Mouse (Mus musculus) inflammation-experienced regulatory T-cells, adult 6 months (primary cell): Measurements from ENCODE around the gene Map3k11. TPM values are rescaled to one million over a fixed set of nuclear protein-coding genes. Genes with fewer than 3 reads are reported as not detected.

Experiments used
- ATAC-seq: one replicate; pipeline ENCODE4 v1.8.0; 2017
- polyA plus RNA-seq, 3 experiments: library from polyadenylated mRNA; unstranded; fragments of 100-300 nt; shearing (Covaris generic); gene quantifications; one replicate each; pipeline ENCODE4 v1.2.1; 2017

Gene Map3k11
- polyA plus RNA-seq, 3 experiments from 2014 or later: 6.6 to 8.7 (median 7.8) TPM

DNA sequence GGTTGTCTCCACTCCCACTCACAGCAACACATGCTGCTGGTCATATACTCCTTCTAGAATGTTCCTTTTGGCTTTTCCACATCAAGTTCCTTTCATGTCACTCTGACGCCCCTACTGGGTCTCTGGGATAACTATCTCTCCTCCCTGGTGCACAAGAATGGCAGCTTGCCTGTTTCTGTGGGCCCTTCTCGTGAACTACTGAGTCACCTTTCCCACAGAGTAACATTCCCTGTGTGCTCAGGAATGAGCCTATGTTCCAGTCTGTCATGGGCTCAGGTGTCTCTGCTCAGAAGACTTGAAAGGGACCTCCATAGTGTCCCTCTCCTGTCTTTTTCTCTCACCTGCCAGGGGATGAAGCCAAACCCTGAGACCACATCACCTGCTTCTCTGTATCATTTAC lies 50.9 kb downstream of the Map3k11 start:
- no peak for ATAC-seq

DNA sequence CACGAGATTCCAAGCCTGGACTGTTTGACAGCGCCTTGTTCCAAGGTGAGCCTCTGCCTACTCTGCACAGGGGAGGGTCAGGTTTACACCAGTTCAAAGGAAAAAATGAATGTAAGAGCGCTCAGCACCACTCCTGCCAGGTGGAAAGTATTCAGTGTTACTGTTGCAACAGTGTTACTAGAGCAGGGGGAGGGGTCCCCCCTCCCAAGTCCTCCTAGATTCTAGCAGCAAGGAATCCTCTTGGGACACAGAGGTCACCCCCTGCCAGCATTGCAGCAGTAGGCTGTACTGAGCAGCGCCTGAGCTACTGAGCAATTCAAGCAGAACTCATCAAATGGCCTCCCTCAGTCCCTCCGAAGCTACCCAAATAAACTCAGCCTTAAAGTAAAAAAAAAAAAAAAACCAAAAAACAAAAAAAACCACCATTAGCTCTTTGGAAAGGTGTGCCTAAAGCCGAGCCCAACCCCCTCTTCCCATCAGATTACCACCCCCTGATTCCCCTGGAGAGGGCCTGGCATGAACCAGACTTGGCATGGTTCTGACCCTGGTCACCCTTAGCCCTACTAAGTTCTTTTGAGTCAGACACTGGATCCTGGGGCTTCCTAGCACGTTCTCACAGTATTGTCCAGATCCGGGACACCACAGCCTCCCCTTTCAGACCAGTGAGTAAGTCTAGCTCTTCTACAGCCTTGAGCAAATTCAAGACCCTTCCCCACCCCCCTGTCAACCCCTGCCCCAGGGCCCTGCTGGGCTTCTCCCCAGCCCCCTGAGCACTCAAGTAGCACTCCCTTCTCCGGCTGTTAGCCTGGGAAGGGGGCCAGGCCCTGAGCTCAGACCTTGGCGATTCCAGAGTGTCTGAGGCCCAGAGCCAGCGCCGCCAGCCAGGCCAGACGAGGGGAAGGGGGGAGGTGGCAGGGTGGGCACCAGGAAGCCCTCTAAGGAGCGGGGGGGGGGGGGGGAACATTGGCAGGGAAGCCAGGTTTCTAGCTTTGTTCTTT lies 52.1 kb downstream of the Map3k11 start, which contains the start of gene Ltbp3:
Gene Ltbp3 (plus strand): TSS at position 585 of the 998 bp plus-strand sequence.
- ATAC-seq: no peak

DNA sequence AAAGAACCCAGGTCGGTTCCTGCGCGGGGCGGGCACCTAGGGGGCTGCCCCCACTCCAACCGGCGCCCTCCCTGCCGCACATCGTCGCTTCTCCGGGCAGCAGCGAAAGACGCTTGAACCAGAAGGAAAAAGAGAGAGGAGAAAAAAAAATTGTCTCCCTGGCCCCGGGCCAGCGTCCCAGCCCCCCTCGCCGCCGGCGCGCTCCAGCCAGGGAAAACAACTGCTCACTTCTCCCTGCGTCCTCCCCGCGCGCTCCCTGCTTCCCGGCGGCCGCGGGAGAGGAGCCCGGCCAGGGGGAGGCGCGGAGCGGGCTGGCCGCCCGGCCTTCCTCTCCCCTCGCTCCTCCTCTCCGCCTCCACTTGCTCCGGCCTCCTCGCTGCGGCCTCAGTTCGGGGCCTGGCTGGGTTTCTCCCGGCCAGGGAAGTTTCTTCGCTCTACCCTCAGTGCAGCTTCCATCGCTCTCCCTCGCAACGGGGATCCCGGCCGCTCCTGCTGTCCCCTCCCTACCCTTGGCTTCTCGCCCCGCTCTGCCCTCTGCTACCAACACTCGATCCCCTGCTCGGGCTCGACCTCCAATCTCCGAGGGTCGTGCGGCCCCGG lies 53.2 kb downstream of the Map3k11 start:
- no peak for ATAC-seq

DNA sequence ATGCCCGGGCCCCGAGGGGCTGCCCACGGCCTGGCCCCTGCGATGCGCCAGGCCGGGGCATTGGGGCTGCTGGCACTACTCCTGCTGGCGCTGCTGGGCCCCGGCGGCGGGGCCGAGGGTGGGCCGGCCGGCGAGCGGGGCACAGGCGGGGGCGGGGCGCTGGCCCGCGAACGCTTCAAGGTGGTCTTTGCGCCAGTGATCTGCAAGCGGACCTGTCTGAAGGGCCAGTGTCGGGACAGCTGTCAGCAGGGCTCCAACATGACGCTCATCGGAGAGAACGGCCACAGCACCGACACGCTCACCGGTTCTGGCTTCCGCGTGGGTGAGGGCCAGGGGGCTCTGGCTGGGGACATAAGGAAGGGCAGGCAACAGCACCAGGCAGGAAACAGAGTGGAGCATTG lies 53.7 kb downstream of the Map3k11 start:
- no peak for ATAC-seq

DNA sequence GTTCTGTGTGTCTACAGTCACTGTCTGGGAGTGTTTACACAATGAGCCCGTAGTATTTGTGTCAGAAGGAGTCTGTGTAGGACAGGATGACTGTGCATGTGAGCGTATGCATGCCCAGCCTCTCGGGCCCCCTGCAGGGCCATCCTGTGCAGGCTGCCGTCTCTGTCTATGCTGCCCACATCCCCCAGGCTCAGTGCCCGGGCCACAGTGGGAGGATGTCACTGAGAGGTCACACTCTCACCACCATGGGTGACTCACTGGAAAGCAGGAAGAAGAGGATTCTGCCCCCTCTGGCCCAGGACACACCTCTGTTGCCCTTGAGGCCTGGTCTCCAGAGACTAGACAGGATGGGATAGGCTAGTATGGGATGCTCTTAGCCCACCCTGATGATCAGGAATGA lies 55.0 kb downstream of the Map3k11 start:
- no peak for ATAC-seq

DNA sequence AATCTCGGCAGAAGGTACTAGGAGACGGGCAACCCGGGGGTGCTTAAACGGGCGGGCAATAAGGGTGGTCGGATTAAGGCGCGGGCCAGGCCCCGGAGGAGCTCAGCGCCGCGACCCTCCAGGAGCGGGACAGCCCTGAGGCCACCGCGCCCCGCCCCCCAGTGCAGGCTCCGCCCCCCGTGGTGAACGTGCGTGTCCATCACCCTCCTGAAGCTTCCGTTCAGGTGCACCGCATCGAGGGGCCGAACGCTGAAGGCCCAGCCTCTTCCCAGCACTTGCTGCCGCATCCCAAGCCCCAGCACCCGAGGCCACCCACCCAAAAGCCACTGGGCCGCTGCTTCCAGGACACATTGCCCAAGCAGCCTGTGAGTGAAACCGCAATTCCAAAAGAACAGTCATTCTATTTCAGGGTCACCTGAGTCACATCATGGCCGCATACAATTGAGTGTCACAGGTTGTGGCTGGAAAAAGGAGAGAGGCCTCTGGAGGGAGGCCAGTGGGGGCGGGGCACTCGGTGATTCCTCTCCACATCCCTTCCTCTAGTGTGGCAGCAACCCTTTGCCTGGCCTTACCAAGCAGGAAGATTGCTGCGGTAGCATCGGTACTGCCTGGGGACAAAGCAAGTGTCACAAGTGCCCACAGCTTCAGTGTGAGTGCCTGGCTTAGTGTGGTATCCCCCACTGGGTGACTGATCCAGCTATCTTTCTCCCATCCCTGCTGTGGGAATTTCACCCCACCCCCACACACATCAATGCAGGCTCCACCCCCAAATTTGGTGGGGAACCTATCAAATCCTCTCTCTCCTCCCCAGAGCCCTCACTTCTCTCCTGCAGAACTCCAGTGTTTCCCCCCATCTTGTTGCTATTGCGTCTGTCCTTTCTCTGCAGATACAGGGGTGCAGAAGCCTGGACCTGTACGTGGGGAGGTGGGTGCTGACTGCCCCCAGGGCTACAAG lies 57.5 kb downstream of the Map3k11 start:
- ATAC-seq: no peak

DNA sequence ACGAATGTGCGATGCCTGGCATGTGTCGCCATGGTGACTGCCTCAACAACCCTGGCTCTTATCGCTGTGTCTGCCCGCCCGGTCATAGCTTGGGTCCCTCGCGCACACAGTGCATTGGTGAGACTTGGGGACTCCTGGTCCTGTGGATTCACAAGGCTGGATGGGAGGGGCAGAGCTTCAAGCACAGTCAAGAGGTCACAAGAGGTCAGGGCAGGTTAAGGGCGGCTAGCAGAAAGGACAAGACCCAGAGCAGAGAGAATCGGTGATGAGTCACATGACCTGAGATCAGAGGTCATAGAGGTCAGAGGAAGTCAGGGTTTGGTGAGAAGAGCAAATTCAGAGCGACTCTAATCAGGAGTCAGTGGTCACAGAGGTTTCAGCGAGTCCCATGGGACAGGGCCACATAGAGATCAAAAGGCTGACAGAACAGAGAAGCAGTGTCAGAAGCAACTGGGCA lies 58.4 kb downstream of the Map3k11 start:
- ATAC-seq: no peak

DNA sequence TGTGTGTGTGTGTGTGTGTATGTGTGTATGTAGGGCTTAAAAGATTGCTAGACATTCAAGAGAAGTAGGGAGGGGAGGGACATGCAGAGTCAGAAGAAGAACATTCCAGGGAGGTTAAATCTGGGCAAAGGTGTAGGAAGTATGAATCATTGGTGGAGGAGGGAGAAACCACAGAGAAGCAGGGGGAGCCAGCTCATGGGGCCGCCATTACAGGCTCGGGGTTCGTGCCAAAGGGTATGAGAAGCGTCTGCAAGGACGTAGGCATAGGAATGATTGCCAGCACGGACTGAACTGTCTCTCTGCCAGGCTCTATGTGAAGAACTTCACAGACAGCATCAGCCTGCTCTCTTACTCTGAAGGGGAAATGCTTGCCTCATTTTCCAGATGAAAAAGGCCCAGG lies 60.9 kb downstream of the Map3k11 start:
- ATAC-seq: no peak

DNA sequence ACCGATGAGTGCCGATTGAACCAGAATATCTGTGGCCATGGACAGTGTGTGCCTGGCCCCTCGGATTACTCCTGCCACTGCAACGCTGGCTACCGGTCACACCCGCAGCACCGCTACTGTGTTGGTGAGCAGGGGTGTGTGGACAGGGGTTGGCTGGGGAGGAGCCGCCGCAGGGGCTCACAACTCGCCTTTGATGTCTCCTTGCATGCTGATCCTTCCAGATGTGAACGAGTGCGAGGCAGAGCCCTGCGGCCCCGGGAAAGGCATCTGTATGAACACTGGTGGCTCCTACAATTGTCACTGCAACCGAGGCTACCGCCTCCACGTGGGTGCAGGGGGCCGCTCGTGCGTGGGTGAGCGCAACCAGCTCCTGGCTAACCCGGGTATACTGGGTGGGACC lies 62.4 kb downstream of the Map3k11 start:
- no peak for ATAC-seq

DNA sequence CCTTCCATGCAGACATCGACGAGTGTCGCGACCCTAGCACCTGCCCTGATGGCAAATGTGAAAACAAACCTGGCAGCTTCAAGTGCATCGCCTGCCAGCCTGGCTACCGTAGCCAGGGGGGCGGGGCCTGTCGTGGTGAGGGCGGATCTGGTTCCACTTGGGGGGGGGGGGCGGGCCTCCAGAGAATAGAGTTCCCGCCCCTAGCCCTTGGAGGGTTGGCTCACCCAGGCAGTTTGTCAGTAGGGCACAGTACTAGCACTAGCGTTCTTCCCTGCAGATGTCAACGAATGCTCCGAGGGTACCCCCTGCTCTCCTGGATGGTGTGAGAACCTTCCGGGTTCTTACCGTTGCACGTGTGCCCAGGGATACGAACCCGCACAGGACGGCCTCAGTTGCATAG lies 63.2 kb downstream of the Map3k11 start:
- no peak for ATAC-seq

Other genes starting within 250 kb of the Map3k11 start
- not detected for gene Fosl1, start 241.2 kb upstream of the Map3k11 start, polyA plus RNA-seq
- gene Ccdc85b, start 230.8 kb upstream of the Map3k11 start, polyA plus RNA-seq: under 1 TPM; 0.47 to 0.74 (median 0.65) TPM
- 100 to 1,000 TPM in 2 of 3 experiments, 10 to 100 TPM in 1; 64.2 to 112 (median 105) TPM for gene Fibp, start 228.1 kb upstream of the Map3k11 start, polyA plus RNA-seq
- 100 to 1,000 TPM; 168 to 249 (median 216) TPM for gene Ctsw, start 220.2 kb upstream of the Map3k11 start, polyA plus RNA-seq
- gene Efemp2, start 214.8 kb upstream of the Map3k11 start, polyA plus RNA-seq: 1 to 10 TPM; 2.9 to 4.3 (median 3.8) TPM
- gene Mus81, start 200.3 kb upstream of the Map3k11 start, polyA plus RNA-seq: 10 to 100 TPM; 34.4 to 61.6 (median 36.6) TPM
- gene Cfl1, start 198.3 kb upstream of the Map3k11 start, polyA plus RNA-seq: 1,000 to 10,000 TPM; 1,933 to 3,699 (median 2,060) TPM
- gene 1700020D05Rik, start 185.0 kb upstream of the Map3k11 start, polyA plus RNA-seq: under 1 TPM; 0.44 to 0.82 (median 0.70) TPM
- 10 to 100 TPM; 11.7 to 26.7 (median 20.0) TPM for gene Snx32, start 178.2 kb upstream of the Map3k11 start, polyA plus RNA-seq
- gene Ovol1, start 128.1 kb upstream of the Map3k11 start, polyA plus RNA-seq: not detected
- 1 to 10 TPM; 5.8 to 7.4 (median 6.5) TPM for gene Ap5b1, start 120.7 kb upstream of the Map3k11 start, polyA plus RNA-seq
- gene Rnaseh2c, start 86.9 kb upstream of the Map3k11 start, polyA plus RNA-seq: 100 to 1,000 TPM in 1 of 3 experiments, 10 to 100 TPM in 2; 40.8 to 104 (median 97.1) TPM
- 10 to 100 TPM; 34.5 to 46.1 (median 42.4) TPM for gene Kat5, start 78.5 kb upstream of the Map3k11 start, polyA plus RNA-seq
- gene Rela, start 51.3 kb upstream of the Map3k11 start, polyA plus RNA-seq: 100 to 1,000 TPM in 2 of 3 experiments, 10 to 100 TPM in 1; 95.8 to 144 (median 126) TPM
- 10 to 100 TPM; 23.3 to 28.7 (median 25.0) TPM for gene Sipa1, start 25.0 kb upstream of the Map3k11 start, polyA plus RNA-seq
- gene Pcnx3, start 166 bp downstream of the Map3k11 start, polyA plus RNA-seq: 10 to 100 TPM; 14.8 to 26.0 (median 21.1) TPM
- 1 to 10 TPM; 1.5 to 5.7 (median 2.6) TPM for gene Kcnk7, start 15.6 kb downstream of the Map3k11 start, polyA plus RNA-seq
- 10 to 100 TPM; 12.5 to 43.4 (median 19.4) TPM for gene Ehbp1l1, start 37.6 kb downstream of the Map3k11 start, polyA plus RNA-seq
- 10 to 100 TPM; 13.0 to 57.6 (median 36.1) TPM for gene Fam89b, start 40.9 kb downstream of the Map3k11 start, polyA plus RNA-seq
- gene Ltbp3, start 52.2 kb downstream of the Map3k11 start, polyA plus RNA-seq: under 1 TPM in 1 of 3 experiments, not detected in 2; 0.77 TPM
- 10 to 100 TPM; 14.2 to 19.5 (median 15.4) TPM for gene Scyl1, start 82.7 kb downstream of the Map3k11 start, polyA plus RNA-seq
- gene Frmd8, start 186.5 kb downstream of the Map3k11 start, polyA plus RNA-seq: 10 to 100 TPM; 57.3 to 71.3 (median 60.1) TPM
- 10 to 100 TPM; 48.8 to 54.8 (median 54.1) TPM for gene Slc25a45, start 189.1 kb downstream of the Map3k11 start, polyA plus RNA-seq
- 1 to 10 TPM in 1 of 3 experiments, under 1 TPM in 2; 0.36 to 1.1 (median 0.66) TPM for gene Tigd3, start 205.4 kb downstream of the Map3k11 start, polyA plus RNA-seq
- 100 to 1,000 TPM; 157 to 198 (median 189) TPM for gene Dpf2, start 224.3 kb downstream of the Map3k11 start, polyA plus RNA-seq
- gene Cdc42ep2, start 236.1 kb downstream of the Map3k11 start, polyA plus RNA-seq: under 1 TPM in 2 of 3 experiments, not detected in 1; 0.32 to 0.52 TPM